Mouse (Mus musculus): ENCODE data around the gene Cd2bp2. TPM values are rescaled to one million over a fixed set of nuclear protein-coding genes. Genes with fewer than 3 reads are reported as not detected.
A peak's percentile ranks its signal among the peaks of the same experiment; 100 is the strongest.

Gene Cd2bp2
- total and polyA plus RNA-seq, 3 experiments = 56.7 to 64.8 TPM; not detected in 1

DNA sequence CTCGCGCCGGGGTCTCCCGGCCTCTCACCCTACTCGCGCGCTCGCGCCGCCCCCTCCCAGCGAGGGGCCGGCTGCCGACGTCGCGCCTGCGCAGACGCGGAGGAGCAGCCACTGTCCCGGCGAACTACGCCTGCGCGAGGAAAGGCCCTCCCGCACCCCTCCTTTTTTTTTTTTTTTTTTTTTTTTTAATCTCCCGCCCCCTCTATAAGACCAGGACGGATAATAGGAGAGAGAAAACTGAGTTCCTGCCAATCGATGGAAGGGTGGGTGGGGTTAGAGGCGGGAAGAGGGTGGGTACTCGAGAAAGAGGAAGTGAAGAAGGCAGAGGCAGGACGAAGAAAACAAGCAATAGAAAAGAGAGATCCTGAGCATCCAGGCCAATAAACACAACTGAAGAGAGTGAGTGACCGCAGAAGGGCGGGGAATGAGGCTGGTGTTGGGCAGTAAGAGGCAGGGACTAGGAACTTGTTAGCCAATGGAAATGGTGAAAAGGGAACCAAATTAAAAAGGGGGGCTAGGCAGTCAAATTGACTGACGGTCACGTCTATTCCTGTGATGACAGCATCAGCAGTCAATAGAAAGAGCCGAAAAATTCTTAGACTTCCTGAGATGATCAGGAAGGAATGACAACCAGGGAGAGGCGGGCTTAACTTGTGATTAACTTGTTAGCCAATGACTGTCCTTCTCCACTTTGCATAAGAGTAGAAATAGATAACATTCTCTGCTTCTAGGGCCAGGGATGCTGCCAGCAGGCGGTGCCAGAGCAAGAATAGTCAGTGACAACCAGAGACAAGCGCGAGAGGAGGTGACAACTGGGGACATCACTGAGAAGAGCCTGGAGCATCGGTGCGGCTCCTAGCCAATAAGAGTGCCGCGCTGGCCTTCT is 12.9 kb upstream of the Cd2bp2 start, which contains the start of gene Mylpf (continued):
- TF ChIP-seq UBTF (IDR thresholded peaks at IDR 0.05; ENCODE audit: borderline replicate concordance, insufficient read depth, low read depth, low read length) (0 out of 2 replicates have a peak, but pooled peaks have one; percentile 16), POLR2AphosphoS5 (IDR thresholded peaks at IDR 0.05; ENCODE audit: borderline replicate concordance, low read depth, low read length) (no peak), KAT2A (conservative IDR thresholded peaks at IDR 0.05; ENCODE audit: low read depth, low read length) (0 out of 2 replicates have a peak, but pooled peaks have one; percentile 24), MXI1 (IDR thresholded peaks at IDR 0.05; ENCODE audit: low read depth, low read length) (peak; percentile 80; the same call in 1 of the 2 replicates), MYB (IDR thresholded peaks at IDR 0.05; ENCODE audit: low read depth, low read length) (no peak)

GRCm38 (mm10) chr7:127208295-127208552 is 12.4 kb upstream of the Cd2bp2 start, which contains the start of gene Tbc1d10b:
Gene Tbc1d10b (minus strand): TSS chr7:127208468.
- no peak for DNase-seq (ENCODE audit: low read depth, low spot score)
- Histone ChIP-seq H3K4me3 (ENCODE audit: control insufficient read depth in 1 of 2, insufficient read depth in 1 of 2, low read depth in 2 of 2, low read length in 2 of 2) (peak within 1 kb of the TSS; percentile 99), H3K9ac (ENCODE audit: control insufficient read depth, low read depth, low read length, poor library complexity, severe bottlenecking) (peak within 1 kb of the TSS; percentile 86), H3K36me3 (ENCODE audit: control insufficient read depth in 1 of 2, insufficient read depth in 2 of 2, low read length in 2 of 2) (peaks cover 4 to 21% of the 10 kb centered on the region in 2 experiments; a peak in 3 of 4 replicates), H3K27me3 (ENCODE audit: control insufficient read depth in 1 of 2, insufficient read depth in 2 of 2, low read length in 2 of 2) (no peaks in the 10 kb centered on the region), H3K4me1 (ENCODE audit: control insufficient read depth in 1 of 2, insufficient read depth in 2 of 2, low read length in 2 of 2) (peaks cover 0 to 24% of the 10 kb centered on the region in 2 experiments; a peak in 3 of 4 replicates), H3K79me2 (ENCODE audit: control insufficient read depth, insufficient read depth, low read length, poor library complexity) (peaks cover 41% of the 10 kb centered on the region), H3K9me3 (replicated peaks; ENCODE audit: insufficient read depth, low read length) (no peaks in the 10 kb centered on the region), H3K27ac (ENCODE audit: control insufficient read depth, low read depth, low read length) (peak within 1 kb of the TSS; percentile 84)
- TF ChIP-seq ZMIZ1 (IDR thresholded peaks at IDR 0.05; ENCODE audit: low read depth, low read length) = no peak
- TF ChIP-seq NELFE (IDR thresholded peaks at IDR 0.05; ENCODE audit: low read depth, low read length) = no peak
- TF ChIP-seq POLR2A (IDR thresholded peaks at IDR 0.05; ENCODE audit: control insufficient read depth in 1 of 2, insufficient read depth in 1 of 2, low read depth in 1 of 2, low read length in 2 of 2, poor library complexity in 1 of 2) = no peak; a peak in 1 of 4 replicates
- TF ChIP-seq POLR2AphosphoS5 (IDR thresholded peaks at IDR 0.05; ENCODE audit: borderline replicate concordance, low read depth, low read length) = no peak
- TF ChIP-seq EP300 (IDR thresholded peaks at IDR 0.05; ENCODE audit: low read depth in 1 of 2, low read length in 2 of 2) = no peak
- no peak for TF ChIP-seq JUND (IDR thresholded peaks at IDR 0.05; ENCODE audit: low read depth, low read length)
- TF ChIP-seq GATA1 (IDR thresholded peaks at IDR 0.05; ENCODE audit: low read depth, low read length) = no peak
- no peak for TF ChIP-seq SIN3A (IDR thresholded peaks at IDR 0.05; ENCODE audit: low read length)
- TF ChIP-seq BHLHE40 (IDR thresholded peaks at IDR 0.05; ENCODE audit: borderline replicate concordance, low read depth, low read length) = no peak
- 0 out of 2 replicates have a peak, but pooled peaks have one; percentile 30 for TF ChIP-seq UBTF (IDR thresholded peaks at IDR 0.05; ENCODE audit: borderline replicate concordance, insufficient read depth, low read depth, low read length)
- no peak for TF ChIP-seq MAFK (IDR thresholded peaks at IDR 0.05; ENCODE audit: borderline replicate concordance, low read depth, low read length)
- TF ChIP-seq NRF1 (IDR thresholded peaks at IDR 0.05; ENCODE audit: insufficient read depth, low read depth, low read length, poor library complexity, severe bottlenecking) = no peak
- TF ChIP-seq CTCF (IDR thresholded peaks at IDR 0.05 in 2 of 3, conservative IDR thresholded peaks at IDR 0.05 in 1 of 3; ENCODE audit: control insufficient read depth in 1 of 3, insufficient read depth in 1 of 3, low read depth in 2 of 3, low read length in 3 of 3, poor library complexity in 1 of 3, severe bottlenecking in 1 of 3) = no peak
- TF ChIP-seq MXI1 (IDR thresholded peaks at IDR 0.05; ENCODE audit: low read depth, low read length) = 0 out of 2 replicates have a peak, but pooled peaks have one; percentile 33
- no peak for TF ChIP-seq MYC (IDR thresholded peaks at IDR 0.05; ENCODE audit: low read depth, low read length)
- no peak for TF ChIP-seq ZKSCAN1 (IDR thresholded peaks at IDR 0.05; ENCODE audit: low read depth, low read length)
- no peak for TF ChIP-seq ZNF384 (IDR thresholded peaks at IDR 0.05; ENCODE audit: low read depth, low read length)
- no peak for TF ChIP-seq RAD21 (IDR thresholded peaks at IDR 0.05; ENCODE audit: low read depth, low read length)

Data from MEL (cell line).